Mouse (Mus musculus) hindbrain, embryonic 10.5 days (tissue): ENCODE measurements around the gene Adam11. TPM values are rescaled to one million over a fixed set of nuclear protein-coding genes. Genes with fewer than 3 reads are reported as not detected.

Experiments used
- DNase-seq: peaks from one replicate; pipeline ENCODE4 v3.0.0-alpha.2; 2017; ENCODE audit warnings: low spot score
- H3K27ac ChIP-seq: fragments of 300-500 bp; sonication (generic); 2 replicates; pipeline ENCODE4 v1.5.1; 2016; ENCODE audit warnings: mild to moderate bottlenecking, moderate library complexity
- H3K27me3 ChIP-seq: fragments of 300-500 bp; sonication (generic); 2 replicates; pipeline ENCODE4 v1.6.1; 2016; ENCODE audit warnings: mild to moderate bottlenecking; ENCODE audit not compliant: poor library complexity, insufficient read depth, severe bottlenecking
- H3K36me3 ChIP-seq: fragments of 300-500 bp; sonication (generic); 2 replicates; pipeline ENCODE4 v1.6.1; 2016; ENCODE audit warnings: mild to moderate bottlenecking, moderate library complexity
- H3K4me1 ChIP-seq: fragments of 300-500 bp; sonication (generic); replicated peaks from 2 replicates; pipeline ENCODE4 v1.6.1; 2016; ENCODE audit warnings: mild to moderate bottlenecking
- H3K4me3 ChIP-seq: fragments of 300-500 bp; sonication (generic); 2 replicates; pipeline ENCODE4 v1.5.1; 2016; ENCODE audit warnings: mild to moderate bottlenecking, moderate library complexity
- H3K9me3 ChIP-seq: fragments of 300-500 bp; sonication (generic); 2 replicates; pipeline ENCODE4 v1.6.1; 2016; ENCODE audit warnings: mild to moderate bottlenecking, moderate library complexity
- WGBS: fragments of 180-500 bp; shearing (Covaris S2); methylation state at CpG from one replicate; pipeline ENCODE4 v1.1.7; 2016; 5-methylcytosine and 5-hydroxymethylcytosine counted together
- polyA plus RNA-seq: library from polyadenylated mRNA; unstranded; fragments of >200 nt; fragmentation: Nextera tagmentation; extraction: Ambion mirVana; gene quantifications from 2 replicates; pipeline ENCODE4 v1.2.1, GENCODE M21; 2016

Gene Adam11
- polyA plus RNA-seq, 1 experiment from 2014 or later, result 22.6 TPM

DNA sequence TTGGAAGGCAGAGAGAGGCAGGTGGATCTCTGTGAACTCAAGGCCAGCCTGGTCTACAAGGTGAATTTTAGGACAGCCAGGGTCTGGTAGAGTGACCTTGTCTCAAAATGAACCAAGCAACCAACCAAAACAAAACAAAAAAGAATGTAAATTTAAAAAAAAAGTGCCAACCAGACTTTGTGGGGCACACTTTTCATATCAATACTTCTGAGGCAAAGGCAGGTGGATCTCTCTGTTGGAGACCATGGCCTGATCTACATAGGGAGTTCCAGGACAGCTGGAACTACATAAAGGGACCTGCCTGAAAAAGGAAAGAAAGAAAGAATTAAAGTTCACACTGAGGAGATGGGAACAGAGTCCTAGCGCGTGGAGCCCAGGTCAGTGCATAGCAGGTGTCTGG is 65.2 kb downstream of the Adam11 start:
- DNase-seq, result no peak
- WGBS, result 69% methylated on average over 2 of the region's 2 CpGs
- Histone ChIP-seq H3K4me1 (no peaks in the 10 kb centered on the region), H3K9me3 (no peaks in the 10 kb centered on the region), H3K36me3 (no peaks in the 10 kb centered on the region), H3K4me3 (no peak overlapping the region), H3K27me3 (peaks cover 3% of the 10 kb centered on the region), H3K27ac (no peak overlapping the region)

DNA sequence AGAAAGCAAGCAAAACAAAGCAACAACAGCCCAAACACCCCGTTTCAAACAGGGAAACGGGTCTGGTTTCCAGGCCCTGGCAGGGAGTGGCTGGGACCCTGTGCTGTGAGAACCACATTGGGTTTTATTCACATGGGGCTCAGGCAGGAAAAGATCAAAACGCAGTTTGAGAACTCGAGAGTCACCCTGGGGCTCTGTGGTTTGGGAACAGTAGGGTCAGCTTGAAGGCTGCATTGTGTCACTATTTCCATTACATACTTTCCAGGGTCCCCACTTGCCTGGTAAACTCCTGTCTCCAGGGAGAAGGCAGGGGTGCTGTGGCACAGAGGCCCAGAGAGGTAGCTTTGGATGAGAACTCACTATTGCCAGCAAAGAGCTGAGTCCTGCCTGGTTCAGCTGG is 65.9 kb downstream of the Adam11 start:
- WGBS, result 56% methylated on average over 4 of the region's 4 CpGs
- H3K27ac ChIP-seq, result no peak overlapping the region
- H3K4me3 ChIP-seq, result no peak overlapping the region
- H3K4me1 ChIP-seq, result no peaks in the 10 kb centered on the region
- no peaks in the 10 kb centered on the region for H3K36me3 ChIP-seq
- no peaks in the 10 kb centered on the region for H3K9me3 ChIP-seq
- no peak for DNase-seq
- peaks cover 3% of the 10 kb centered on the region for H3K27me3 ChIP-seq

Other genes with a start within 250 kb of the Adam11 start
- 63.0 and 66.5 TPM in 2 replicates for gene Gpatch8, start 205.0 kb upstream of the Adam11 start, polyA plus RNA-seq
- 9.0 and 9.1 TPM in 2 replicates for gene Gm11627, start 182.0 kb upstream of the Adam11 start, polyA plus RNA-seq
- 31.8 and 36.9 TPM in 2 replicates for gene Fzd2, start 157.0 kb upstream of the Adam11 start, polyA plus RNA-seq
- 0.17 and 0.57 TPM in 2 replicates for gene Meioc, start 97.7 kb upstream of the Adam11 start, polyA plus RNA-seq
- gene Ccdc43, start 63.7 kb upstream of the Adam11 start, polyA plus RNA-seq, result 40.7 and 53.2 TPM in 2 replicates
- 71.1 and 81.3 TPM in 2 replicates for gene Gjc1, start 58.3 kb downstream of the Adam11 start, polyA plus RNA-seq
- not detected in 2 replicates for gene Higd1b, start 74.4 kb downstream of the Adam11 start, polyA plus RNA-seq
- 290 and 328 TPM in 2 replicates for gene Eftud2, start 119.5 kb downstream of the Adam11 start, polyA plus RNA-seq
- 1.9 and 2.2 TPM in 2 replicates for gene Ccdc103, start 119.8 kb downstream of the Adam11 start, polyA plus RNA-seq
- not detected in 2 replicates for gene Fam187a, start 123.7 kb downstream of the Adam11 start, polyA plus RNA-seq
- 0.17 TPM in 1 of 2 replicates, not detected in the other for gene Gfap, start 139.5 kb downstream of the Adam11 start, polyA plus RNA-seq
- 11.6 and 12.2 TPM in 2 replicates for gene Kif18b, start 163.7 kb downstream of the Adam11 start, polyA plus RNA-seq
- gene C1ql1, start 185.2 kb downstream of the Adam11 start, polyA plus RNA-seq, result 4.4 and 11.5 TPM in 2 replicates